Mouse (Mus musculus): ENCODE measurements around the gene Sp110. TPM values are rescaled to one million over a fixed set of nuclear protein-coding genes. Genes with fewer than 3 reads are reported as not detected.
"Not testable (repeated sequence)": the region's sequence is repeated elsewhere in the genome, so short reads cannot be mapped to it uniquely, and the experiment has no call there.

Gene Sp110
- 0.38 and 0.68 TPM in 2 replicates for polyA plus RNA-seq (2015; fragmentation: Nextera tagmentation; extraction: Ambion mirVana)

DNA sequence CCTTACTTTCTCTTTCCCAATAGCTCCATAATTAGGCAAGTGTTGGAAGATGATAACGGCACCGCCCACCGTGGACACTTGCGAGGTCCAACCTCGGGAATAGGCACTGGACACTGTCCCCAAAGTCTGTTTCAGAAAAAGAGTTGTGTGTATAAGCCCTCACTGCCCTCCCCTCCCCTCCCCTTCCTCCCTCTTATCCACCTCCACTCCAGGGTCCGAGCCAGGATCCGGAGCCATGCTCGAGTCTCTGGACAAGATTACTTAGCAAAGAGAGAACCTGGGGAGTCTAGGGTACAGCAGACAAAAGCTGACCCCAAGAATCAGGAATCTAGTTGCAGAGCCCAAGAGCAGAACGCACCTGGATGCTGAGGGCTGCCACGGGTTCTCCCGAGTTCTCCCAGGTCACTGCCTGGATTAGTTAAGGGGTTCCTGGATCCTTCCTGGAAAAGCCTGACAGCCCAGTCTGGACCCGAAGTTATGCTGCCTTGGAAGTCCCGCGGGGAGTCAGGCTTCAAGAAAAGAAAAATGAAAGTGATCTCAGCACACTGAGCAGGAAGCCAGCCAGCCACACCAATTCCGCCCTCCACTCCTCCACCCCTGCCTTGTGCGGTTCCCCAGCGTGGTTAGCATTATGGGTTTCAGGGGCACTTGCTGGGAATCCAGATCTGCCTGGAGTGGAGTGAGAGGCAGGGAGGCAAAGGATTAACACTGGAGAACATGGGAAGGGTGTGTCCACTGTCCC lies at the start of gene Sp110:
Gene Sp110, minus strand, starts transcription at position 547 of the 742 bp plus-strand sequence.
- not testable (repeated sequence) for H3K9ac ChIP-seq (replicated peaks); H3K9me3 ChIP-seq; H3K27me3 ChIP-seq; H3K4me1 ChIP-seq (replicated peaks); H3K36me3 ChIP-seq; H3K27ac ChIP-seq; H3K4me2 ChIP-seq (replicated peaks); H3K4me3 ChIP-seq (replicated peaks); ATAC-seq
- 76% methylated on average over 17 of the region's 17 CpGs for WGBS

- H3K4me3 ChIP-seq (replicated peaks); ATAC-seq; H3K9me3 ChIP-seq; H3K4me2 ChIP-seq (replicated peaks); H3K36me3 ChIP-seq; H3K9ac ChIP-seq (replicated peaks); H3K27me3 ChIP-seq; H3K4me1 ChIP-seq (replicated peaks); H3K27ac ChIP-seq: not testable (repeated sequence)
- WGBS = 79% methylated on average over 4 of the region's 4 CpGs
These were observed 39.5 kb upstream of the Sp110 start for GRCm38 (mm10) chr1:85638144-85638543.

DNA sequence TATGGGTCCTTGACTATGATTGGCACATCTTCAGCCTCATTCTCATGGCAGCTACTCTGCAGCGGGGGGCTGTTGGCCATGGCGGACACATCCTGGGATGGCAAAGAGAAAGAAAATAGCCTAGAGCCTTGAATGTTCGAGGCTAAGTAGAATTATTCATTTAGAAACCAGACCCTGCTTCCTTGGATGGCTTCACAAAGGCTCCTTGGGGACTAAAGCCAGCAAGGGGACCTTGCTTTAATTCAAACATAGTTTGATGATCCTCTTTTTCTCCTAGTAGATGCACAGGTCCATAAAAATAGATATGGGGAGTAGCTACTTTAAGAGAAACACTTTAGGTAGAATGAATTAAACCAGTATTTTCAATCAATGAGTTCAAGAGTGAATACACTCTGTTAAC lies 38.3 kb upstream of the Sp110 start:
- H3K27ac ChIP-seq; H3K27me3 ChIP-seq; H3K36me3 ChIP-seq; H3K9ac ChIP-seq (replicated peaks); ATAC-seq; H3K4me2 ChIP-seq (replicated peaks); H3K4me1 ChIP-seq (replicated peaks); H3K4me3 ChIP-seq (replicated peaks); H3K9me3 ChIP-seq: not testable (repeated sequence)
- 67% methylated on average over 3 of the region's 3 CpGs for WGBS

DNA sequence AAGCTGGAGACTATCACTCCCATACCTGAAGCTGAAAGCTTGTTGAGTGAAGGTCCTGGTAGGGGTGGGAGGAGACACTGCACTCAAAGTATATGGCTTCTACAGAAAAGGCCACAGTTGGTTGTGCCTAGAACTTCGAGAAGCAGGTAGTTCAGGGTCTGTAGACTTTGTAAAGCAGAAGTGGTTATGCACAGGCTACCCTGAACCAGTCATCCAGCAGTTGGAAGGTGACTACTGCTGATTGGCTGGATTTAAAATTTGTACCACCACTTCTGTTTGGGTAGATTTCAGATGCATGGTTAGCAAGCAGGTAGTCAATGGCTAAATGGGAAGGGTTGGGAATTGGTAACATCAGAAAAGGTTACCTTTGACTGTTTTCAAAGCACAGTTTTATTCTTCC lies 20.1 kb upstream of the Sp110 start:
- not testable (repeated sequence) for H3K27me3 ChIP-seq; H3K9ac ChIP-seq (replicated peaks); H3K4me3 ChIP-seq (replicated peaks); H3K9me3 ChIP-seq; H3K4me1 ChIP-seq (replicated peaks); H3K36me3 ChIP-seq; ATAC-seq; H3K27ac ChIP-seq; H3K4me2 ChIP-seq (replicated peaks)
- 81% methylated on average over 1 of the region's 1 CpGs for WGBS

DNA sequence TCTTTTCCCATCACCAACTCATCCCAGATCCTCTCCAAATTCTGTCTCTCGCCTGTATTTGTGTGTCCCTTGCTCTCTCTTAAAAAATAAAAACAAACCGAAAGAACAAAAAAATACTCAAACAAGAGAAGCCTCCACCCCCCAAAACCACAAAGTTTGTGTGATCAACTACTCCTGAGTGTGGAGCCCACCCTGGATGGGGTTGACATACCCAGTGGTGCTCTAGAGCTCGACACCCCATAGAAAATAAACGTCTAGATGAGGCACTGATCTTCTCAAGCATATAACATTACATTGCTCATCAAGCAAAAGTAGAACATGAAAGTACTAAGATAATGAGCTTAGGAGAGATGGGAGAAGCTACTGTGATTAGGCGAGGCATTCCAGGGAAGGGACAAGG lies 18.5 kb upstream of the Sp110 start:
- H3K36me3 ChIP-seq; H3K27me3 ChIP-seq; H3K9me3 ChIP-seq; ATAC-seq; H3K4me3 ChIP-seq (replicated peaks); H3K4me1 ChIP-seq (replicated peaks); H3K9ac ChIP-seq (replicated peaks); H3K4me2 ChIP-seq (replicated peaks); H3K27ac ChIP-seq: not testable (repeated sequence)
- 66% methylated on average over 4 of the region's 5 CpGs for WGBS

GRCm38 (mm10) chr1:85615819-85616218 lies 17.2 kb upstream of the Sp110 start:
- H3K4me3 ChIP-seq (replicated peaks); H3K36me3 ChIP-seq; H3K4me1 ChIP-seq (replicated peaks); ATAC-seq; H3K4me2 ChIP-seq (replicated peaks); H3K9ac ChIP-seq (replicated peaks); H3K27me3 ChIP-seq; H3K27ac ChIP-seq; H3K9me3 ChIP-seq: not testable (repeated sequence)
- 59% methylated on average over 3 of the region's 3 CpGs for WGBS

- not testable (repeated sequence) for ATAC-seq, H3K27ac ChIP-seq
- WGBS = 95% methylated on average over 3 of the region's 3 CpGs
These were observed 16.5 kb upstream of the Sp110 start for GRCm38 (mm10) chr1:85615096-85615495.

DNA sequence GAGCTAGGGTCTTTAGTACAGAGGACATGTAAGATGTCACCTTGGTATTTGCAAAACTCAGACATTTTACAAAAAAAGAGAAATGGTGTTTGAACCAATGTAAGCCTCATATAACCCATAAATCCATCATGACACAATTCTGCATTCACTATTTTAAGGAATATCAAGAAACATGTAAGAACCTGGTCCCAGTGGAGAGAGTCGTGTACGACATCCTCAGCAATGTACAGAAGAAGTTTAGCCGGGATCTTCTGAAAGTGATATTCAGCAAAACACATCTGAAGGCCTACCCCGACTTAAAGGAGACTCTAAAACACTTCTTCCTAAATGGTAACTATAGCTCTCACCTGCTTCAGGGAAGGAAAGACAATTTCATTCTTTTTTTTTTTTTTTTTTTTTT lies 12.0 kb upstream of the Sp110 start:
- H3K9me3 ChIP-seq; H3K9ac ChIP-seq (replicated peaks); H3K4me1 ChIP-seq (replicated peaks); H3K4me2 ChIP-seq (replicated peaks); H3K27ac ChIP-seq; H3K36me3 ChIP-seq; H3K4me3 ChIP-seq (replicated peaks); H3K27me3 ChIP-seq; ATAC-seq: not testable (repeated sequence)
- WGBS = no CpG with 5 or more reads among the region's 4 CpGs

More at GRCm38 (mm10) chr1:85615096-85615495, 16.5 kb upstream of the Sp110 start:
- not testable (repeated sequence) for H3K9me3 ChIP-seq; H3K4me2 ChIP-seq (replicated peaks); H3K4me1 ChIP-seq (replicated peaks); H3K36me3 ChIP-seq; H3K27me3 ChIP-seq; H3K9ac ChIP-seq (replicated peaks); H3K4me3 ChIP-seq (replicated peaks)

DNA sequence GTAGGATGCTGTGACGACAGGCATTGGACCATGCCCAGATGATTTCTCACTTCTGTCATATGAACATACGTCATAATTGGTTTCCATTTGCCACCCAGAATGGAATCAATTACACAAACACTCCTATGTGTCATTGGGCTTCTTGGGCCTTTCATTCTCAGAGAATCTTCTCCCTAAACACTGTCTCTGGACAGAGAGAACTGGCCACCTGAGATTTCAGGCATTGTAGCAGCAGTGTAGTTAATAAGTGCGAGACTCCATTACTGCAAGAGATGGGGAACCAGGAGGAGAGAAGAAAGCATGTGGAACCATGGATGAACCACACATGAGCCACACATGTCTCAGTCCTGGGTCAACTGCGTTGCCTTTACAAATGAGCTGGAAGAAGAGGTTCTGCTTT lies 9.7 kb upstream of the Sp110 start:
- not testable (repeated sequence) for H3K27ac ChIP-seq; H3K36me3 ChIP-seq; ATAC-seq; H3K4me2 ChIP-seq (replicated peaks); H3K9me3 ChIP-seq; H3K4me3 ChIP-seq (replicated peaks); H3K4me1 ChIP-seq (replicated peaks); H3K27me3 ChIP-seq; H3K9ac ChIP-seq (replicated peaks)
- 78% methylated on average over 3 of the region's 4 CpGs for WGBS

GRCm38 (mm10) chr1:85604341-85604740 lies 5.7 kb upstream of the Sp110 start:
- H3K4me1 ChIP-seq (replicated peaks); H3K27me3 ChIP-seq; H3K36me3 ChIP-seq; H3K9ac ChIP-seq (replicated peaks); H3K27ac ChIP-seq; H3K4me2 ChIP-seq (replicated peaks); H3K9me3 ChIP-seq; ATAC-seq; H3K4me3 ChIP-seq (replicated peaks): not testable (repeated sequence)
- WGBS = 100% methylated on average over 1 of the region's 1 CpGs

DNA sequence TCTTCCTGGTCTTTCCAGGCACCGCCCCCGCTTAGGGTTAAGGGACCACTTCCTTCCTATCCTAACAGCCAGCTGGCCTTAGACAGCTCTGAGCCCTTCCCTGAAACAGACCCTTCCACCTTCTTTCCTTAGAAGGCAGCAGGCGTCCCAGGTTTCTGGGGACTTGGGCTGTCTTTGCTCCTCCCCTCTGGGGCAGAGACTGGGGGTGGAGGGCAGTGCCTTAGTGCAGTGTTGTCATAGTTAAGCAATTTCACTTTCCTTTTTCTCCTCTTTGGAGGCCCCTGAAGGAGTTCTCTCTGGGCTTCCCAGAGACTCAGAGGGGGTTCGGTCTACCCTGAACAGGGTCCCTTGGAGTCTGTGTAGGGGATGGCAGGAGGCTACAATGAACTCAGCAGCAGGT lies 2.2 kb upstream of the Sp110 start:
- H3K36me3 ChIP-seq; H3K27ac ChIP-seq; H3K4me1 ChIP-seq (replicated peaks); ATAC-seq; H3K27me3 ChIP-seq; H3K4me3 ChIP-seq (replicated peaks); H3K4me2 ChIP-seq (replicated peaks); H3K9ac ChIP-seq (replicated peaks); H3K9me3 ChIP-seq: not testable (repeated sequence)
- WGBS = 54% methylated on average over 4 of the region's 4 CpGs

DNA sequence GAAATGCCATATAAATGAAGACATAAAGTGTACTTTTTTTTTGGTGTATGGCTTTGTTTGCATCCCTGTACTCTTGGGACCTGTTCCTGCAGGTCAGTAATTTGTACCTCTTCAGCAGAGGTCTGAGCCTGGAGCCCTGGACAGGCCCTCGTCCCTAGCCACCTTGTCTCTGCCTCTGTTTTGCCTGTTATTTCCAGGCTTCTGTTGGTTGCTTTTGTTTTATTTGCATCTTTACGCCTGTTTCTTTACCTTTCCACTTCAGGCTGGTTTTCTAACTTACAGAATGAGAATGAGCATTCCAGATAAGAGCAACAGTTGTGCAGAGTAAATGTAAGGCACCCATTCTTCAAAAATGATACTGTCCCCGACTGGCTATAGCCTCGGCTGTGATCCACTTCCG lies 1.5 kb upstream of the Sp110 start, which contains the start of gene Sp140:
Gene Sp140, plus strand, starts transcription at position 301 of the 400 bp plus-strand sequence.
- H3K36me3 ChIP-seq; H3K4me2 ChIP-seq (replicated peaks); ATAC-seq; H3K27me3 ChIP-seq; H3K27ac ChIP-seq; H3K4me3 ChIP-seq (replicated peaks); H3K4me1 ChIP-seq (replicated peaks); H3K9me3 ChIP-seq; H3K9ac ChIP-seq (replicated peaks): not testable (repeated sequence)
- WGBS = 57% methylated on average over 1 of the region's 5 CpGs

DNA sequence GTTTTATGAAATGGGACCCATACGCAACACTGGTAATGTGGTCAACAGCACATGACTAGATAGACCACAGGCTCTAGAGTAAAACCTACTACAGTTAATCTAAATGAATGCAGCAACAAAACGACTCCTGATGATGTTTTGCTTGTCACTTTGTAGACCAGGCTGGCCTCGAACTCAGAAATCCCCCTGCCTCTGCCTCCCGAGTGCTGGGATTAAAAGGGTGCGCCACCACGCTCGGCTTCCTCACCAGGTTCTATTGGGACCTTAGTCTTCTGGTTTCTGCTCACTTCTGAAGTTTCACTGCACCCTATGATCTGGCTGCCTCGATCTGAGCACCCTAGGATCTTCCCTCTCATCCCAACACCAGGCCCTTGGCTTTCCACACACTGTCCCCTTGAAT lies 6.1 kb downstream of the Sp110 start:
- WGBS = 79% methylated on average over 8 of the region's 8 CpGs
- H3K4me3 ChIP-seq (replicated peaks); H3K9ac ChIP-seq (replicated peaks); H3K27me3 ChIP-seq; H3K27ac ChIP-seq; ATAC-seq; H3K4me2 ChIP-seq (replicated peaks); H3K9me3 ChIP-seq; H3K36me3 ChIP-seq; H3K4me1 ChIP-seq (replicated peaks): not testable (repeated sequence)

Data from midbrain, embryonic 13.5 days (tissue).